Mouse (Mus musculus) neural tube, embryonic 11.5 days (tissue): ENCODE results near the gene Gabbr2. TPM values are rescaled to one million over a fixed set of nuclear protein-coding genes. Genes with fewer than 3 reads are reported as not detected.

Experiments used
- ATAC-seq: fragments of 200-750 bp; cut with Nextera tagmentation; 2 replicates; pipeline ENCODE4 v1.8.0; 2017; ENCODE audit warnings: moderate number of reproducible peaks, mild to moderate bottlenecking, moderate TSS enrichment, moderate library complexity; ENCODE audit not compliant: insufficient read depth, low FRiP score, low TSS enrichment
- DNase-seq: peaks from one replicate; pipeline ENCODE4 v3.0.0-alpha.2; 2015; ENCODE audit warnings: low spot score
- H3K27ac ChIP-seq: fragments of 300-500 bp; sonication (generic); 2 replicates; pipeline ENCODE4 v1.5.1; 2014; ENCODE audit warnings: low read depth, mild to moderate bottlenecking, low read length
- H3K27me3 ChIP-seq: fragments of 300-500 bp; sonication (generic); 2 replicates; pipeline ENCODE4 v1.6.1; 2014; ENCODE audit warnings: mild to moderate bottlenecking, low read length, mixed read lengths; ENCODE audit not compliant: control insufficient read depth, insufficient read depth
- H3K36me3 ChIP-seq: fragments of 300-500 bp; sonication (generic); 2 replicates; pipeline ENCODE4 v1.6.1; 2014; ENCODE audit warnings: mild to moderate bottlenecking, low read length, moderate library complexity, mixed read lengths; ENCODE audit not compliant: control insufficient read depth, insufficient read depth
- H3K4me1 ChIP-seq: fragments of 300-500 bp; sonication (generic); 2 replicates; pipeline ENCODE4 v1.6.1; 2014; ENCODE audit warnings: low read length, mixed read lengths; ENCODE audit not compliant: control insufficient read depth, insufficient read depth
- H3K4me2 ChIP-seq: fragments of 300-500 bp; sonication (generic); 2 replicates; pipeline ENCODE4 v1.6.1; 2014; ENCODE audit warnings: low read depth, mild to moderate bottlenecking, moderate library complexity
- H3K4me3 ChIP-seq: fragments of 300-500 bp; sonication (generic); 2 replicates; pipeline ENCODE4 v1.5.1; 2014; ENCODE audit warnings: low read depth, low read length
- H3K9ac ChIP-seq: fragments of 300-500 bp; sonication (generic); 2 replicates; pipeline ENCODE4 v1.6.1; 2014; ENCODE audit warnings: mild to moderate bottlenecking, low read length
- H3K9me3 ChIP-seq: fragments of 300-500 bp; sonication (generic); 2 replicates; pipeline ENCODE4 v1.6.1; 2016; ENCODE audit warnings: low read length; ENCODE audit not compliant: control insufficient read depth
- WGBS: fragments of 180-500 bp; shearing (Covaris S2); extraction: QIAGEN DNeasy Blood & Tissue Kit; methylation state at CpG from one replicate; pipeline ENCODE4 v1.1.7; 2014; 5-methylcytosine and 5-hydroxymethylcytosine counted together
- polyA plus RNA-seq: library from polyadenylated mRNA; unstranded; fragments of >200 nt; fragmentation: Nextera tagmentation; extraction: Ambion mirVana; gene quantifications from 2 replicates; pipeline ENCODE4 v1.2.1, GENCODE M21; 2014

The Gabbr2 gene
- 0.70 and 0.78 TPM in 2 replicates for polyA plus RNA-seq

DNA sequence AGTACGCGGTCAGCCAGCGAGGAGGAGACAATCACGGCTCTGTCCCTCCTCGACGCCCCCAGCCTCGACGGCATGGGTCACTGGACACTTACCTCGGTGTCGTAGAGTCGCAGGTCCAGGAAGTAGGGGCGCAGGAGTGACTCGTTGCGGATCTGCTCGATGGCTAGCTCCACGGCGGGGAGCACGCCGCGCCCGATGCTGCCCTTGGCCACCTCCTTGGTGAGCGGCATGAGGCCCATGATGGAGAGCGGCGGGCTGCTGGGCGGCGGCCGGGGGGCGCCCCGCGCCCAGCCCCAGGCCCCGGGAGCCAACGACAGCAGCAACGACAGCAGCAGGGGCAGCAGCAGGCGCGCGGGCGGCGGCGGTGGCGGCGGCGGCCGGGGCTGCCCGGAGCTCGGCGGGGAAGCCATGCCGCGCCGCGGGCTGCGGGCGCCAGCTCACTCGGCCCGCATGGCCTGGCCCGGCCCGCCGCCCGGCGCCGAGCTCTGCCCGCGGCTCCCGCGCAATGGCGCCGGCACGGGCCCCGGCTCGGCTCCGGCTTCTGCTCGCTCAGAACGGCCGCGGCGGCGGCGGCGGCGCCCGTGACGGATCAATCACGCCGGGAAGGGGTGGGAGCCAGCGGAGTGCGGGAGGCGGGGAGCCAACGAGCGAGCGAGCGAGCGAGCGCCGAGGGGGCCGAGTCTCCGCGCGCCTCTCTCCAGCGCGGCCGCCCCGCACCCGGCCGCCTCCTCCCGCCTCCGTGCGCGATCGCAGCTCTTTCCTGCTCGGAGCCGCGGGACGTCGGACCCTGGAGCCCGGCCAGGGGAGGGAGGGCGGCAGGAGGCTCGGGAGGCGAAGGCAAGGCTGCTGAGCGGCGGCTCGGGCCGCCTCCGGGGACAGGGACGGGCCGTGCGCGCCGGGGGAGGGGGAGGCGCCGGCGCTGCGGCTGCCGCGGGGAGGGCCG lies at the start of gene Gabbr2:
Gabbr2 (minus strand) TSS at position 858 of the 943 bp plus-strand sequence.
- Histone ChIP-seq H3K27me3 (peaks cover 44% of the 10 kb centered on the region), H3K4me3 (peak within 1 kb of the TSS; percentile 55), H3K36me3 (no peaks in the 10 kb centered on the region), H3K9ac (peak within 1 kb of the TSS; percentile 56), H3K27ac (0 out of 2 replicates have a peak within 1 kb of the TSS, but pooled peaks have one; percentile 27), H3K9me3 (no peaks in the 10 kb centered on the region), H3K4me1 (peaks cover 10% of the 10 kb centered on the region), H3K4me2 (peak within 1 kb of the TSS; percentile 91)
- ATAC-seq (peak; percentile 75; the same call in 1 of the 2 replicates), DNase-seq (peak; percentile 59)
- WGBS, result under 1% methylated on average over 73 of the region's 134 CpGs

DNA sequence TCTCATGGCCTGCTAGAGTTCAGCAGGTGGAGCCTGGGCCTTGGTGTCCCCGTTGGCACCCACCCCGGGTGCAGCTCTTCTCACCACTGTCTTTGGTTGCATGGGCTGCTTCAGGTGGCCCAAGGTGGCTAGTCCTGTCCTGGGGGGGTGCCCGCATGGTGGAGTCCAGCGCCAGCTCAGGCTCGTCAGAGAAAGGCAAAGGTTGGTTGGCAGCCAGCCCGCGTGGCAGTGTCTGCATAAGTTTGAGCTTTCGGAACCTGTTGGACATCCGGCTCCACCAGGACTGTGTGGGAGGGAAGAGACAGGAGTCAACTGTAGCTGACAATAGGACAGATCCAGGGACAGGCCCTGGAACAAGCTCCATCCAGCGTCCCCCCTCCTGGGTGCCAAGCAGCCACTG lies 47.9 kb upstream of the Gabbr2 start:
- Histone ChIP-seq H3K4me3 (no peak overlapping the region), H3K27me3 (no peaks in the 10 kb centered on the region), H3K4me1 (0 out of 2 replicates have a peak, but pooled peaks cover 6% of the 10 kb centered on the region), H3K9me3 (no peaks in the 10 kb centered on the region), H3K36me3 (no peaks in the 10 kb centered on the region), H3K9ac (no peak overlapping the region), H3K4me2 (no peak overlapping the region), H3K27ac (no peak overlapping the region)
- WGBS, result 95% methylated on average over 10 of the region's 10 CpGs
- no peak for ATAC-seq
- DNase-seq, result no peak

DNA sequence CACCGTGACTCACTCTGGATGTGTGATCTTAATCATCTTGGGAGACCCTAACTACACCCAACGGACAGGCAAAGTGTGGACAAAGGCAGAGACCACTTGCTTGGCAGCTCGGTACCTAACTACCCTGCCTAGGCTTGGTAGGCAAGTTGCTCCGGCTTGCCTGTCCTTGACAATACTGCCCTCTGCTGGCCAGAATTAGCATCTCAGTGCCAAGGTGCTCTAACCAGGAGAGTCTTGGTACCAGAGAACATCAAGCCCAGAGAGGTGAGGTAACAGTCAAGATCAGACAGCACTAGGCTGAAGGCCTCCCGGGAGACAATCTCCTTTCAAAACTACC lies 45.6 kb upstream of the Gabbr2 start:
- Histone ChIP-seq H3K4me3 (no peak overlapping the region), H3K27me3 (no peaks in the 10 kb centered on the region), H3K9me3 (no peaks in the 10 kb centered on the region), H3K27ac (no peak overlapping the region), H3K36me3 (no peaks in the 10 kb centered on the region), H3K4me1 (0 out of 2 replicates have a peak, but pooled peaks cover 6% of the 10 kb centered on the region), H3K4me2 (no peak overlapping the region), H3K9ac (no peak overlapping the region)
- ATAC-seq (no peak; the same call in 1 of the 2 replicates), DNase-seq (peak; percentile 84)
- WGBS, result 25% methylated on average over 5 of the region's 5 CpGs

DNA sequence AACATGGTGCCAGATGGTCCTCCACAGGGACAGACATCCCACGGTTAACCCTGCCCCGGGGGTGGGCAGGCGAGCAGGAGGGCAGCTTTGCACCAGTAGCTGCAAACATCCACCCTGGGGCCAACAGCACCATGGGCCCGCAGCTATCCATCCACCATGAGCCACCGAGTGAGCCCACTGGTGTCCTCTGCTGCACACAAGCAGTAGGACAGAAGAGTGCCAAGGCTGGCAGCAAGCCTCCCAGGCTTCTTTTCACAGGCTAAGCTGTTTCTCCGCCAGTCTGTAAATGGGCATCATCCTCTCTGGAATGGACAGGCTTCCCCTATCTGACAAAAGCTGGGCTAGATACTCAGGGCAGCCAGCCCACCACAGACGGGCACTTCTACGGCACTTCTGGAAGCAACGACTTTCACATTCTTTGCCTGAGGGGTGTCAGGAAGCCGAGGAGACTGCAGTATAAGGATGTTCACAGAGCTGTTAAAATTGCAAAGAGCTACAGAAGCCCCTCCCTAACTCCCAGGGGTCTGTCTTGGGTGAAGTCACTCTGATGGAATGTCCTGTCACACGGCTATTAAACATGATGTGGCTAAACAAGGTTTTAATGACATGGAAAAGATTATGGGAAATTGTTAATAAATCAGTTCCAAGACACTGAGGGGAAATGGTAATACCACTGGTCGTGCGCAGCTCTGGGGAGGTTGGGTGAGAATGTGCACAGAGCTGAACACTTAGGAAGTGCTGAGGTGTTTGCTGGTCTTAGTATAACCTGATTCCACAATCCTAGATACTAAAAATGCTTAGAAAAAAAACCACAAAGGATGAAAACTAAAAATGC lies 45.0 kb upstream of the Gabbr2 start:
- H3K9me3 ChIP-seq, result no peaks in the 10 kb centered on the region
- no peaks in the 10 kb centered on the region for H3K36me3 ChIP-seq
- peak; percentile 38 for DNase-seq
- no peak overlapping the region for H3K9ac ChIP-seq
- 0 out of 2 replicates have a peak, but pooled peaks cover 6% of the 10 kb centered on the region for H3K4me1 ChIP-seq
- no peak overlapping the region for H3K27ac ChIP-seq
- 58% methylated on average over 13 of the region's 13 CpGs for WGBS
- no peaks in the 10 kb centered on the region for H3K27me3 ChIP-seq
- no peak for ATAC-seq
- no peak overlapping the region for H3K4me3 ChIP-seq
- H3K4me2 ChIP-seq, result no peak overlapping the region

DNA sequence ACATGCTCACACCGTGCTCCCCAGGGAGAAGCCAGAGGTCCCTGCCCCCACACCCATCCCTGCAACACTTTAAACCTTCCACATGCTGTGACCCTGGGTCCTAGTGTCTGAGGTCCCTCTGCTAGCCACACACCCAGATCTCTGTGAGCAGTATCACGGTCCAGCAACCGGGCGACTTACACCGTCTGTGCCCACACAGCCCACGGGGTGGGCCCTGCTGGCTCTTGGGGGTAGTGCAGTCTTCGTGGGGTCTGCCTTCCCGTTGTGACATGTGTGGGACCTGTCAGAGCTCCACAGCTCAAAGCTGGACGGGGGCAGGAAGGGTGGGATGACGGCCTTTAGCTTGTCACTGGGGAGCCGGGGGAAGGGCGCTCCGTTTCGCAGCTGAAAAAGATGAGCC lies 43.9 kb upstream of the Gabbr2 start:
- ATAC-seq, result no peak
- Histone ChIP-seq H3K4me3 (no peak overlapping the region), H3K4me2 (no peak overlapping the region), H3K27ac (no peak overlapping the region), H3K27me3 (no peaks in the 10 kb centered on the region), H3K9me3 (no peaks in the 10 kb centered on the region), H3K4me1 (0 out of 2 replicates have a peak, but pooled peaks cover 6% of the 10 kb centered on the region), H3K9ac (no peak overlapping the region), H3K36me3 (no peaks in the 10 kb centered on the region)
- WGBS, result 81% methylated on average over 14 of the region's 14 CpGs
- DNase-seq, result no peak

DNA sequence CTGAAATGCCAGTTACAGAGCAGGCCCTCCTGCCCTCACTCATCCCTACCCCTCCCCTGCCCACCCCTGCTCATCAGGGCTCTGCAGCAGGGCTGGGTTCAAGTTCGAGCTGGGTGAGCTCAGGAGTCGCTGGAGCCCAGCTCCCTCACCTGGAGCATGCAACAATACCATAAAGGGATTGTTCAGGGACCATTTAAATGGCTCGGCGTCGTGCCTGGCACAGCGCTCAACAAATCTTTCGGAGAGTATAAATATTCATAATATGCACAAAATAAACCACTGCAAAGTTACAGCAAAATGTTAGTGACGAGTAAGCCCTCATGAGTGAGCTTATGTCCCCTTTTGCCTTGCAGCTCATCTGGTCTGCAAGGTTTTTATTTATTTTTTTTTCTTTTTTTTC lies 40.5 kb upstream of the Gabbr2 start:
- H3K9me3 ChIP-seq, result no peaks in the 10 kb centered on the region
- no peak overlapping the region for H3K4me3 ChIP-seq
- no peak for DNase-seq
- H3K9ac ChIP-seq, result no peak overlapping the region
- H3K36me3 ChIP-seq, result no peaks in the 10 kb centered on the region
- H3K27me3 ChIP-seq, result no peaks in the 10 kb centered on the region
- no peak overlapping the region for H3K4me2 ChIP-seq
- ATAC-seq, result no peak
- no peak overlapping the region for H3K27ac ChIP-seq
- H3K4me1 ChIP-seq, result 0 out of 2 replicates have a peak, but pooled peaks cover 6% of the 10 kb centered on the region
- 85% methylated on average over 8 of the region's 8 CpGs for WGBS

DNA sequence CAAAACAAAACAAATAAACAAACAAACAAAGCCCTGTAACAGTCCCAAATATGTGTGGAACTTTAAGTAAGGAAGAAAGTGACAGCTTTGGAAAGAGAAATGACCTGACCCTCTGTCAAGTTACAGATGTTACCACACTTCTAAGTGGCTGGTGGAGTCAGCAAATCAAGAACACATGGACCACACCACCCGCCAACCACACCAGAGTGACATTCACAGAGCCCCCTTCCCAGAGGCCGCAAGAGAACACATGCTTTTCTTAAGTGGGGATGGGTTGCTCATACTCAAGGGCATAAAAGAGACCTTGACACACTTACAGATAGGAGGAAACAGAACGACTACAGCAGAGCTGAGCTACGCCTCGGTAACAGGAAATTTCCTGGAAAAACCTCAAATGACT lies 37.1 kb upstream of the Gabbr2 start:
- DNase-seq (no peak), ATAC-seq (no peak)
- no peak overlapping the region for H3K9ac ChIP-seq
- no peak overlapping the region for H3K4me2 ChIP-seq
- H3K9me3 ChIP-seq, result no peaks in the 10 kb centered on the region
- no peak overlapping the region for H3K4me3 ChIP-seq
- no peak overlapping the region for H3K27ac ChIP-seq
- H3K27me3 ChIP-seq, result no peaks in the 10 kb centered on the region
- WGBS, result 76% methylated on average over 5 of the region's 5 CpGs
- no peaks in the 10 kb centered on the region for H3K36me3 ChIP-seq
- no peaks in the 10 kb centered on the region for H3K4me1 ChIP-seq

DNA sequence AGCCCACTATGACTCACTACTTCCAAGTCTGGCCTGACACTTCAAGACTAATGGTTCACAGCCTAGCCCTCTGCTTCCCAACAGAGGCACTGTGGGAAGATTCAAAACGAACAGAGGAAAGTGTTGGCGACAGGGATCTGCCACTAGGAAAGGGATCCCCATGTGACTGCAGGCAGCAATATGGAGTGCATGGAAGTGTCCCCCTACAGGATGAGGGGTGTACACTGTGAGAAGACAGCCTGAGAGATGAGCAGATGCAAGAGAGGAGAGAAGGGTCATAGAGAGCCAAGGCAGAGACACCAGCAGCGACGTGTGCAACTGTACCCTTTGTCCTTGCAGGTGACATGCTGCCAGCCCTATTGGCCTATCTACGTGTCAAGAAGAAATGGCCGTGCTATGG lies 32.3 kb upstream of the Gabbr2 start:
- no peaks in the 10 kb centered on the region for H3K36me3 ChIP-seq
- H3K4me3 ChIP-seq, result no peak overlapping the region
- DNase-seq, result no peak
- no peaks in the 10 kb centered on the region for H3K27me3 ChIP-seq
- 73% methylated on average over 6 of the region's 6 CpGs for WGBS
- no peak overlapping the region for H3K9ac ChIP-seq
- no peaks in the 10 kb centered on the region for H3K9me3 ChIP-seq
- H3K4me2 ChIP-seq, result no peak overlapping the region
- no peak for ATAC-seq
- no peaks in the 10 kb centered on the region for H3K4me1 ChIP-seq
- H3K27ac ChIP-seq, result no peak overlapping the region
